Mouse (Mus musculus) adrenal gland, postnatal 14 days (tissue): Measurements from ENCODE around the gene Aar2. TPM values are rescaled to one million over a fixed set of nuclear protein-coding genes. Genes with fewer than 3 reads are reported as not detected.

Experiments
- DNase-seq: peaks from one replicate; pipeline ENCODE4 v3.0.0; 2021; ENCODE audit warnings: mixed read lengths
- total RNA-seq: library from RNA; stranded (reverse); gene quantifications from 2 replicates; pipeline ENCODE4 v1.2.3, GENCODE M21; 2021

The Aar2 gene
- total RNA-seq, 1 experiment from 2014 or later = 26.5 TPM

DNA sequence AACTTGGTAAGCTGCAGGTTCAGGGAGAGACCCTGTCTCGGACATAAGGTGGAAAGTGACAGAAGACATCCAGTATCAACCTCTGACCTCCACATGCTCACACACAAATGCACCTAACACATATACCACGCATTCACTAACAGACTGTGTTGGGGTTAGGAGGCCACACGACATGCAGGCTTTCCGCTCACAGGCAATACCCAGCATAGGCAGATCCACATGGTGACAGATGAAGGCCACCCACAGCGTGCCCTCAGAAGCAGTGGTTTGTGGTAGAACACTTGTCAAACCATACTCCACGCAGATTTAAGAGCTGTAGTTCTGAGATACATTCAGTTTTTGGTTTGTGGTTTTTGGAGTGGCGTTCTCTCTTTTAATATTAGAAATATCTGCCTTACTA, 21.3 kb downstream of the Aar2 start:
- DNase-seq = no peak

- DNase-seq = peak; percentile 58
These were observed 21.9 kb downstream of the Aar2 start for GRCm38 (mm10) chr2:156569261-156569660.

DNA sequence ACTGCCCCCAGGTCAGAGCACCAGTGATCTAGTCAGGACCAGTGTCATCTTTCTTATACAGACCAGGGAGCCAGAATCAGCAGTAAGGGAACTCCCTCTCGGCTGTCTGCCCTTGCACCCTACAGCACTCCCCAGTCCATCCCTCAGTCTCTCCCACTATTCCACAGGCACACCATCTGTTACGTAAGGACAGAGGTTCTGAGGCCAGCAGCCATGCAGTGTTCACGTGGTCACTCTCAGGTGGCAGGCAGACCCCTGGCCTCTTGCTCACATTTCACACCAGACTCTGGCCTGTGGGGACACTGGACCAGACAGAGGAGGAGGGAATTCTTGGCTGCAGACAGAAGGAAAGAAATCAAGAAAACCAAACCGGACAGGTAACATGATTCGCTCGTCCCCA, 24.1 kb downstream of the Aar2 start:
- no peak for DNase-seq

GRCm38 (mm10) chr2:156576850-156577587, 29.6 kb downstream of the Aar2 start:
- no peak for DNase-seq

DNA sequence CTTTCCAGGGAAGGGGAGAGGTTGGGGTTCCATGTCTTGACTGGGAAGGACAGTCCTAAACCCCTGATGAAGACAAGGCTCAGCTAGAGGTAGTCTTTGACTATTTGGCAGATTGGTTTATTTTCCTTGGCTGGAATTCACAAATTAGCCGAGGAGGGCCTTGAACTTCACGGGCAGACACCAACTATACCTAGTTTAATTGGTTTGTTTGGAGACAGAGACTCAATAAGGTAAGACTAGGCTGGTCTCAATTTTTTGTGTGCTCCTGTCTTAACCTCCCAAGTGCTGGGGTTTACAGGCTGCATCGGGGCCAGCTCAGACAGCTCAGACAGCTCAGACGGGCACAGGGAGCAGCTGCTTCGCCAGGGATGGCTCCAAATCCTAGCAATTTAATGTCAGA, 33.1 kb downstream of the Aar2 start:
- DNase-seq = no peak

- DNase-seq = peak; percentile 47
These were observed 33.9 kb downstream of the Aar2 start for GRCm38 (mm10) chr2:156581244-156581643.

DNA sequence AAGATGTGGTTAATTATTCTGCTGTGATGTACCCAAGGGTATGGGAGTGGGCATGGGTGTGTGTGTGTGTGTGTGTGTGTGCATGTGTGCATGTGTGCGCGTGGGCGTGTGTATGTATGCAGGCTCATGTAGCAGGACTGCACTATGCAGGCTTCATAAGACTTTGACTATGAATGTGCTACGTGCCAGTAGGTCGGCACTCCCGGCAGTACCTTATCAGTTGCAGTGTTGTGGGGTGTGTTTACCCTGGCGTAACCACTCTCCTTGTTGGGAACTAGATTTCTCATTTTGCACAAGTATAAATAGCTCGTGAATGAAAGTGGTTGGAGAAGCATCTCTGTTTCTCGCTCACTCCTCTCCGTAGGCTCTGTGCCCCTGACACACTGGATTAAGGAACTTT, 35.5 kb downstream of the Aar2 start:
- no peak for DNase-seq

- no peak for DNase-seq
These were observed 36.9 kb downstream of the Aar2 start for GRCm38 (mm10) chr2:156584154-156584796.

DNA sequence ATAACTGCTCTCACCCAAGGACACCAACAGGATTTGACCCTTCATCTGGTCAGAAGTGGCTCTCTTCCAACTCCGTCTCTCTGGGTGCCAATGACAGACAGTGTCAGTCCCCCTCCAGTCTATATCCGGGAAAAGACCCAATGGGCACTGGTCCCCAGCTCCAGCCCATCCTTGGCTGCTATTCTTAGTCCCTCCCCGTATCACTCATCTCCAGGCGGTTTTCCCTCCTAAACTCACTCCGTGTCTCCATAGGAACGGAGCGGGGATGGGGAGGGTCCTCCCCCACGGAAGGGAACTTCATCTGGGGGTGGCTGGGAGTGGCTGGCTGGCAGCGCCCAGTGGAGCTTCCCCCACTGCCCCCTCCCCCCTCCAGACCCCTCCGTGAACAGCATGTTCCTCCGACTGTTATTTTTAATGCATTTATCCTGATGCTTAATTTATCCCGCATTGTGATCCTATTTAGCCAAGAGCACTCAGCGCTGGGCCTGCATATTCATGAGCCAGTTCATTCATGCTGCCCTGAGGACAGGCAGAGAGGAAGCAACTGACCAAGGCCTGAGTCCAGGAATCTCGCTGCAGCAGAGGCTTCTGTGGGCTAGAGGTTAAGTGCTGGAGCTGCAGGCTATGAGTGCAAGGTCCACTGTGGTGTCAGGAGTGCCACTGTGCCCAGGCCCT, 37.5 kb downstream of the Aar2 start:
- peak; percentile 34 for DNase-seq

GRCm38 (mm10) chr2:156589481-156589880, 42.1 kb downstream of the Aar2 start:
- DNase-seq = no peak

DNA sequence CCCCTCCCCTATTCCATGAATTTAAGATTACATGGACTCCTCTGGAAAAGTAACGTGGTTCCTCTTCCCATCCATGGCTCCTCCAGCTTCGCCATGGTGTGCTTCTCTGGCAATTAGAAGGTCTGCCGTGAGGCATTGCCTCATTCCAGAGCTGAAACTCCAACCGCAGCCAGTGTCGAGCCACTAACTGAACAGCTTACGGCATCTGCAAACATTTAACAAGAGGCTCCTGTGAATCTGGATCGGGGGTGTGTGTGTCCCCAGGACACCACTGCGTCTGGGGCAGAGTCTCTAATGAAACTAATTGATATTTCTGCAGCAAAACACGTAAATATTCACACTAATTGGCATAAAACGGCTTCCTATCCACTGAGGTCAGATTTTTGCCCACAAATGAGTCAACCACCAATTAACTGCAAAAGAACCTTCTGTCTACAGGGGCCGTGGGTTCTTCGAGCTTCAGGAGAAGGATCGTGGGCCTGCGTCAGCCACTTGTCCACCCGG, 47.7 kb downstream of the Aar2 start:
- DNase-seq = no peak

GRCm38 (mm10) chr2:156602581-156602980, 55.2 kb downstream of the Aar2 start:
- no peak for DNase-seq

- no peak for DNase-seq
These were observed 56.3 kb downstream of the Aar2 start for GRCm38 (mm10) chr2:156603671-156604070.

- no peak for DNase-seq
These were observed 57.8 kb downstream of the Aar2 start for GRCm38 (mm10) chr2:156605144-156605543.

GRCm38 (mm10) chr2:156605971-156606370, 58.6 kb downstream of the Aar2 start:
- peak; percentile 76 for DNase-seq

- peak; percentile 78 for DNase-seq
These were observed 65.7 kb downstream of the Aar2 start for GRCm38 (mm10) chr2:156613081-156613540.

GRCm38 (mm10) chr2:156613541-156614257, 66.3 kb downstream of the Aar2 start, which contains the start of gene Dlgap4:
Gene Dlgap4, plus strand, starts transcription at chr2:156613705.
- DNase-seq = peak; percentile 61

DNA sequence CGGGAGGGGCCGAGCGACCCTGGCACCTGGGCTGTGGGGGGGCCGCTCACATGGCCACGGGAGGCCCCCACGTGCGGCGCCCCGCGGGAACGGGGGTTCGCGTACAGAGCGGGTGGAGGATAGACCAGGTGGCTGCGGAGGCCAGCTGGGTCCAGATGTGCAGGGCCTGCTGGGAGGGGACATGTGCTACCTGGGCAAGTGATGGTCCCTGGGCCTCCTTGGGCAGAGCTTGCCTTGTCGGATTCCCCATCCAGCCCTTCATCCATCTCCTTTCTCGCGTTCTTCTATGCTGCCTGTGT, 66.8 kb downstream of the Aar2 start:
- no peak for DNase-seq

DNA sequence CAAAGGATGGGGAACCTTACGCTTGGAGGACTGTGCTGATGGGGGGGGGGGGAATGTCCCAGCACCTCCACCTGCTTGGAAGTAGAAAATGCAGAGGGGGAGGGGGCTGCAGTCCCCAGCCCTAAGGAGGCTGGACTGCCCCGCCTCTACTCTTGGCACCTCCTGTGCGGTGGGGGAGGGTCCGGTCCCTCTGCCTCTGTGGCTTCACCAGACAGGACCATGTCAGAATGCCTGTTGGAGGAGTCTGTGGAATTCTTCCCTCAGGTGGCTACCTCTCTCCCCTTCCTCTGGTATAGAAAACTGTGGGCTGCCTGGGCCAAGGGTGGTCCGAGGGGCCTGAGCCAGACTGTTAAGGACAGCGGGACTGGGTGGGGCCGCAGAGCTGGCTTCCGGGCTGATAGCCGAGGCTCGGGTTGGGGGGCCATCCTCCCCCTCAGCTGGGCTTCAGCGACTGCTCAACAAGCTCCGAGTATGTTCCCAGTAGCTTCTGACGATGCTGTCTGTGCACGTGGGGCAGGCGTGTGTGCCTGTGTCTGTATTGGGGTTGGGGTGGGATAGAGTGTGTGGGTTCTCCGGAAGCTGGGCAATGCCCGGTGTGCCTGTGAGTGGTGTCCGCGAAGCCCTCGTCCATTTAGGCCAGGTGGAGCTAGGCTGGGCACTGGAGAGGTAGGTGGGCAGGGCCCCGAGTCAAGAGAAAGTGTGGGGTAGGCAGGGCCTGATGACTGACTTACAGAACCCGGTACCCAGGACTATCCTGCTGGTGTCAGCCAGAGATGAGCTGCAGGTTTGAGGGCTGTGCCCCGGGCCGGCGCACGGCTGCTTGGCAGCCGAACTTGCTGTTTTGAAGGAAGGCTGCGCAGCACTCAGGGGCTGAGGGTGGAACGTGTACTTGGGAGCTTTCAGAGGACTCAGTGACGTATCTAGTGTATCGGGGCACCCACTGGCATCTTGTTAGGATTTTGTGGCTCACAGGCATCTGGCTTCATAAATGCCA, 67.6 kb downstream of the Aar2 start:
- peak; percentile 21 for DNase-seq

- DNase-seq = no peak
These were observed 69.1 kb downstream of the Aar2 start for GRCm38 (mm10) chr2:156616513-156616912.

DNA sequence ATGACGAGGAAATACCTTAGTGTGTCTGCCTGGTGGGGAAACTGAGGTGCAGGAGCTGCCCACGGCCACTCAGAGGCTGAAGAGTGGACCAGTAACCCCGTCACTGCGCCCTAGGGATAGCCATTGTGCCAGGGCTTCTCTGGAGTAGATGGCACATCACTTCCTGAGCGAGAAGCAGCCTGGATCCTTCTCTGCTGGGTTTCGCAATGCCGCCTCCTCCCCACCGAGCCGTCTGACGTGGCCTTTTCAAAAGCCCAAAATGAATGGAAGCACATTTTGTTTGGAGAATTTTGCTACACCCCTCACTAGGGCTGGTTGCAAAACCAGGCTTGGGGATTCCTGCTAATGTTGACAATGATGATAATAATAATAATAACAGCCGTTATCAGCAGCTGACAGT, 70.2 kb downstream of the Aar2 start:
- peak; percentile 24 for DNase-seq
